Mouse (Mus musculus): Measurements from ENCODE around the gene Sorcs2.

GRCm38 (mm10) chr5:36112696-36113095 lies 285.2 kb downstream of the Sorcs2 start:
- TF ChIP-seq POLR2A (IDR thresholded peaks at IDR 0.05; ENCODE audit: borderline replicate concordance, extremely low read depth, low read depth, low read length) (no peak), CTCF (IDR thresholded peaks at IDR 0.05; ENCODE audit: insufficient read depth, low read length) (no peak)

Measured in lung, adult 2 months (tissue).